In the genomic region with DNA sequence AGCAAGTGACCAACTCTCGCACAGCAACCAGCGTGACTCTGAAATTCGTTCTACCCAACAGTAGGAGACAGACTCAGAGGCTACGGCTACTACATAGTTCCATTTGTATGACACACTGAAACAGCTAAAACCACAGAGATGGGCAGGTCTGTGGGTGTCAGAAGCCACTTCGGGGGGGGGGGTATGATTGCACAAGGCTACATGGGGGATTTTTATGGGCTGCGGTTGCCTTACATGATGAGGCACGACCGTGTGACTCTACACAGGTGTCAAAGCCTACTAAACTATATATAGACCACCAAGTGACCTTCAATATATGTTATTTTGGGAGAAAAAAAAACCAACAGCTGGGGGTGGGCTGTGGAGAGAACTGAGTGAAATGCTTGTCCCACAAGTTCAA, we compare ENCODE assay signal across 17 mouse cellular contexts.
DNase-seq lines count a peak whose midpoint lies in the region; ATAC-seq and TF ChIP-seq lines count a peak whose summit lies in the region.
"Had no signal": no experiment of that assay in that cellular context is flagged by ENCODE, and none has a peak within 500 bp of the region (broad histone marks: within the 10 kb centered on the region; RNA-seq: fewer than 3 reads in every experiment).

No protein-coding gene starts in this region.

- H3K4me3 ChIP-seq in liver, embryonic 11.5 days (ENCODE audit: low read depth, low read length) = no peak overlapping the region
- H3K4me3 ChIP-seq: forebrain, embryonic 12.5 days; limb, embryonic 12.5 days; lung, embryonic 15.5 days; midbrain, embryonic 12.5 days had no signal

- no peak overlapping the region for H3K27ac ChIP-seq in liver, embryonic 11.5 days (ENCODE audit: low read depth, low read length)
- H3K27ac ChIP-seq: forebrain, embryonic 12.5 days; limb, embryonic 12.5 days; lung, embryonic 15.5 days; midbrain, embryonic 12.5 days had no signal

- no peaks in the 10 kb centered on the region for H3K4me1 ChIP-seq in liver, embryonic 11.5 days (replicated peaks; ENCODE audit: control insufficient read depth, insufficient read depth, low read length)
- H3K4me1 ChIP-seq: forebrain, embryonic 12.5 days; limb, embryonic 12.5 days; lung, embryonic 15.5 days; midbrain, embryonic 12.5 days had no signal

- CTCF ChIA-PET in Patski (lab: Charles Lee) = no interaction called here

- in situ Hi-C loops in Patski (cut with MboI; ENCODE audit: low pct_unique_long_range_greater_than_20kb) = no loop called here

- no peak overlapping the region for H3K4me2 ChIP-seq in liver, embryonic 11.5 days
- H3K4me2 ChIP-seq: forebrain, embryonic 12.5 days; limb, embryonic 12.5 days; lung, embryonic 15.5 days; midbrain, embryonic 12.5 days had no signal

- 78% methylated on average over 8 of the region's 8 CpGs for WGBS in liver, embryonic 11.5 days

- TF ChIP-seq CTCF in Patski (IDR thresholded peaks at IDR 0.05) = no peak

- H3K36me3 ChIP-seq in liver, embryonic 11.5 days (ENCODE audit: control insufficient read depth, insufficient read depth, low read length) = no peaks in the 10 kb centered on the region
- H3K36me3 ChIP-seq: forebrain, embryonic 12.5 days; limb, embryonic 12.5 days; lung, embryonic 15.5 days; midbrain, embryonic 12.5 days had no signal

- POLR2A ChIA-PET in Patski (lab: Charles Lee) = no interaction called here

- no peak overlapping the region for H3K9ac ChIP-seq in liver, embryonic 11.5 days (ENCODE audit: low read depth, low read length)
- H3K9ac ChIP-seq: forebrain, embryonic 12.5 days; limb, embryonic 12.5 days; lung, embryonic 15.5 days; midbrain, embryonic 12.5 days had no signal

- no peak for DNase-seq in liver, embryonic 11.5 days (ENCODE audit: low spot score)
- no peak for DNase-seq in liver
- DNase-seq in Patski (ENCODE audit: low read depth, low spot score) = peak; percentile 6
- peak; percentile 51 for DNase-seq in thymus, postnatal 14 days
- no peak for DNase-seq in gastrocnemius, adult 18-20 months (ENCODE audit: low spot score)
- DNase-seq in right cerebral cortex, postnatal 14 days = no peak
- no peak for DNase-seq in heart, adult 18-20 months
- DNase-seq: adrenal gland, postnatal 14 days; cerebellum, postnatal 36 days; gastrocnemius, postnatal 10 days; kidney, postnatal 36 days; layer of hippocampus, postnatal 36 days had no signal

- no peaks in the 10 kb centered on the region for H3K9me3 ChIP-seq in liver, embryonic 11.5 days (ENCODE audit: control insufficient read depth, low read length)
- H3K9me3 ChIP-seq: forebrain, embryonic 12.5 days; limb, embryonic 12.5 days; lung, embryonic 15.5 days; midbrain, embryonic 12.5 days had no signal

- H3K27me3 ChIP-seq in liver, embryonic 11.5 days (replicated peaks; ENCODE audit: control insufficient read depth, insufficient read depth, low read length) = no peaks in the 10 kb centered on the region
- H3K27me3 ChIP-seq in Patski = no peaks in the 10 kb centered on the region
- H3K27me3 ChIP-seq: forebrain, embryonic 12.5 days; limb, embryonic 12.5 days; lung, embryonic 15.5 days; midbrain, embryonic 12.5 days had no signal

- 0 out of 2 replicates have a peak, but pooled peaks have one; percentile 12 for ATAC-seq in liver, embryonic 11.5 days (replicated peaks; ENCODE audit: low FRiP score)
- ATAC-seq in Patski = peak; percentile 74
- peak; percentile 78 for ATAC-seq in megakaryocyte progenitor cell, adult 5-6 weeks (replicated peaks; ENCODE audit: poor library complexity)

Comparison
In these comparisons a context has a peak if more than half of its experiments do, and no peak if none do; other contexts are left out.
1. ATAC-seq: peak in every context shown above with its lines; median percentile 78 in megakaryocyte progenitor cell, adult 5-6 weeks; 74 in Patski; 12 in liver, embryonic 11.5 days.
2. DNase-seq: peak in Patski (single experiment) and thymus, postnatal 14 days (single experiment); none in liver, embryonic 11.5 days (single experiment), liver (single experiment), gastrocnemius, adult 18-20 months (single experiment), right cerebral cortex, postnatal 14 days (single experiment) and heart, adult 18-20 months (0 of 2).